Mouse (Mus musculus): ENCODE measurements at regions not wholly inside any gene's neighbourhood (a gene's known extent, or its start where the extent isn't known, plus 50 kb on each side); places are given as distances from the start of the nearest gene placed in this dataset.

- DNase-seq: no peak
- intact Hi-C loops (cut with DNase I): no loop called here
Measured at GRCm38 (mm10) chr3:131698070-131698750, 133.6 kb downstream of the Papss1 start.

DNA sequence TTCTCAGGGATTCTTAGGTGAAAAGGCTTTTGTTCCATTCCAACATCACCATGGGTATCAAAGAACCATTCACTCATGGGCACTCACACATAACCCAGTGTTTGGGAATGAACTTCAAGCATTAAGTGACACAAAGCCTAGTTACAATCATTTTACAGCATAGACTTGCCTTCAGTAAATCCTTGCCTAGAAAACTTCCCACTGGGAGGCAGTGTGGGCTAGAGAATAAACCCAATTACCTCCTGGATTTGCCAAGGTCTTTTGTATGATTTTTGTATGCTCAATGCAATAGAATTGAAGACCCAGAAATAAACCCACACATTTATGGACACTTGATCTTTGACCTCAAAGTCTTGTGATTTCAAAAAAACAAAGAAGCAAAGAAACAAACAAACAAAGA lies 138.6 kb downstream of the Papss1 start:
- DNase-seq: no peak
- intact Hi-C loops (cut with DNase I): no loop called here

DNA sequence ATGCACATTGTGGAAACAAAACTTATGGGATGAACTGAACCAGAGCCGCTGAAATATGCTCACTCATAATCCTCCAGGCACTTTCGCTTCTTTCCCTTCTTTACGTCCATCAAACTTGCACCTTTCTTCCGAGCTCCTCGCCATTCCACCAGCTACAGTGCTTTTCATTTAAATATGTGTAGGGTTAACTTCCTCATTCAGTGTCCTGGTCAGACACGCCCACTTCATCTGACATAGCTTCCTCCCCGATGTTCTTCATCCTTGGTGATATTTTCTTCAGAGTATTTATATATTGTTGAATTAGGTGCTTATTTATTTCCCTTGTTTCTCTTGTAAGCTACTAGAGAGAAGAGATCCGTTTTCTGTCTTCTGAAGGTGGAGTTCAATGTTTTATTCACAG lies 149.0 kb downstream of the Papss1 start:
- DNase-seq: no peak
- intact Hi-C loops (cut with DNase I): no loop called here

- DNase-seq: no peak
- intact Hi-C loops (cut with DNase I): no loop called here
Measured at GRCm38 (mm10) chr3:131718761-131719160, 154.2 kb downstream of the Papss1 start.

GRCm38 (mm10) chr3:131728618-131729017 lies 164.1 kb downstream of the Papss1 start:
- no peak for DNase-seq
- intact Hi-C loops (cut with DNase I): no loop called here

DNA sequence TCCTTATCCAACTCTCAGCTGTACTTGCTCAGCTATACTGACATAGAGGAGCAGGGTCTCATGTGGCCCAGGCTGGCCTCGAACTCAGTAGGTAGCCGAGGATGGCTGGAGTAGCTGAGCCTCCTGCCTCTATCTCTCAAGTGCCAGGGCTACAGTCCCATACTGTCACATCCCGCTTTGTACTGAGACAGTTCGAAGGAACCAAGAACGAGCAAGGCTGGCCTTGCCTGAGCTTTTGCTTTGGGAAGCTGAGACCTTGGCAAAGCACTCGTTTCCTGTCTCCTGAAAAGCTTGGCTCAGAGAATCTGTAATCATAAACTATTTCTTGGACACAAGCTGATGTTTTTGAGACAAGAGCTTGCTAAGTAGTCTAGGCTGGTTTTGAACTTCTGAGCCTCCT lies 169.7 kb downstream of the Papss1 start:
- DNase-seq: no peak
- intact Hi-C loops (cut with DNase I): no loop called here

- no peak for DNase-seq
- intact Hi-C loops (cut with DNase I): no loop called here
Measured at GRCm38 (mm10) chr3:131737461-131737860, 172.9 kb downstream of the Papss1 start.

GRCm38 (mm10) chr3:131737953-131738598 lies 173.5 kb downstream of the Papss1 start:
- DNase-seq: no peak
- intact Hi-C loops (cut with DNase I): no loop called here

DNA sequence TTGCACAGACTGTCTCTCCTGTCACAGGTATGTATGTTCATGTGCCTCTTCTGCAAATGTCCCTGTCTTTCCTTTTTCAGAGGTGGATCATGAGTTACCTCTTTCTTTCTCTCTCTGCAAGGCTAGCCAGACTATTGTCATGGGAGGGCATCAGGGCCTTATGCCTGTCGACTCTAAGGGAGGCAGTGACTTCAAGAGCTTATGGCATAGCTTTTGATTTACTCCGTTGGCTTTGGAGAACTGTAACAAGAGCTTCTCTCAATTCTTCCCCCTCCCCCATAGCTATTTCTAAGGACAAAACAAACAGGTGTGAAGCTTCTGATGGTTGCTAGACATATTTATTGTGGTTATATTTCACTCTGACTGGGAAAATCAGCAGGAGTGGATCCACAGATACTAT lies 191.0 kb downstream of the Papss1 start:
- DNase-seq: no peak
- intact Hi-C loops (cut with DNase I): no loop called here

- intact Hi-C loops (cut with DNase I): no loop called here
- DNase-seq: no peak
Measured at GRCm38 (mm10) chr3:131756126-131756525, 191.6 kb downstream of the Papss1 start.

DNA sequence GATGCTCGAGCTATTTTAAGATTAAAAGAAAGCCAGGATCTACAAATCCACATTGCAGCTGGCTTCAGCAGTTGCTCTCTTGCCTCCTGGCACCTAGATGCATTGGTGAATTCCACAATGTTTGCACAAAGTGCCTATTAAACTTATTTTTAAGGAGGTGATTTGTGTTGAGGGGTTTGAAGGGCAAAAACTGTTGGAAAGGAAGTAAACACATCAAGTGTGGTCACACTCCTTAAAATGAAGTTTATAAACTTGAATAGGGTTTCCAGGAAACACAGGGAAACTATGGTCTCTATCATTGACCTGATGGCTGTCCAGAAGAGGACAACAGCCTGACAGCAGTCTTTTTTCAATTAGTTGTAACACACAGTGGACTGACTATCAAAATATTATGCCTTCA lies 205.4 kb downstream of the Papss1 start:
- DNase-seq: no peak
- intact Hi-C loops (cut with DNase I): no loop called here

- intact Hi-C loops (cut with DNase I): no loop called here
- no peak for DNase-seq
Measured at GRCm38 (mm10) chr3:131770486-131770885, 205.9 kb downstream of the Papss1 start.

DNA sequence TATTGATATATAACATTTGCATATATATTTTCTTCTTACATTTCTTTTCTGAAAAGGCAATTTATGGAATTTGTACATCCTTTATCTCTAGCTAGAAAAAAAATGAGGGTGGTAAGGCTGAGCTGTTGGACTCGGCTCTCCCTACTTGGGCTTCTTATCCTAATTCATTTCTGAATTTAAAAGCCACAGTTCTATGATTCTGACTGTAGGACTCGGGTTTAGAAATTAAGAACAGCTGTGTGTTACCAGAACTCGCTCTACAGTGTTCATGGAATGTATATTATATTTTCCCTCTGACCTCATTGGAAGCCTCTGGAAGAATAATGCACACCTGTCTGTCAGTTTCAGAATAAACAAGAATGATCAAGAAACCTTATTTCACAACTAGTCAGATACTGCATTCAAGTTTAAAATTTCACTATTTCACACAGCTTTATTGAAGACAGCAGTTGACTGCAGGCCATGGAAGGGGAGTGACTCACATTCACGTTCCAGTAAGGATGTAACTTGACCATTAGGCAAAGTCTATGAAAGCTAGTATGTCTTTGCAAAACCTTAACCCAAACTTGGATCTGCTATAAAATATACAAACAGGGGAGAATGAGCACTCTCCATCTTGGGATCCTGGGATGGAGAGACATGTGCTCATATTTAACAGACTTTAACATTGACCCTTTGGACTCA lies 207.4 kb downstream of the Papss1 start:
- DNase-seq: no peak
- intact Hi-C loops (cut with DNase I): no loop called here

DNA sequence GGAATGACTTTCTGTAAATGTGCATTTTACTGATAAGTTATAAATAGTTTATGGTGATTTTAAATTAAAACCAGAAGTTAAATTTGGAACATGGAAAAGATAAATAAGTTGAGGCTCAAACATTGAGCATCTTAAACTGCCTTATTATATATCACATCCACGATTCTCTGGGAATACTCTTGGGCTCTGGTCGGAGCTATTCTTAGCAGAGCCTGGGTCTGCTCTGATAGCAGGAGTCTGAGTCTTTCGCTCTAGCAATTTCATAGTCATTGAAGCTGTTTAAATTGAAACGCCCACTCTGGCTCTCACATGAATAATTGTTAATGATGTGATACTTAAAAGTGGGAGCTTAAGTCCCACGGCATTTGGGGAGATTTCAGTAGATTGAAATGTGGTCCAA lies 208.0 kb downstream of the Papss1 start:
- intact Hi-C loops (cut with DNase I): no loop called here
- no peak for DNase-seq

DNA sequence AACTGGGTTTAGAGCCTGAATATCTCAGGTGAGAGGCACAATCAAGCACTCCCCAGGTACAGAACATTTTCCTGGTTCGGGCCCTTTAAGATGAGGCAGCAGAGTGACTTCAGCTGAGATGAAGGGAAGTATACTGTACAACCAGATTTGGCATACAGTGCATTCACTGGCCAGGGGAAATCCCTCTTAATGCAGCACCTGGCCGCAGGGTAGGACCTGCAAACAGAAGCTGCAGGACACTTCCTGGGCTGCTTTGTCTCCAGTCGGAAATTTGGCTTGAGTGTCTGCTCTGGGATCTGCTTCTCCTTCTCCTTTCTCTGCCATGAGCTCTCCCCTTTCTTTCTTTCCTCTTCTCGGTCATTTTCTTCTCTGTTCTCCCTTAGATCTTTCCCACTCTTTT lies 210.9 kb downstream of the Papss1 start:
- intact Hi-C loops (cut with DNase I): no loop called here

DNA sequence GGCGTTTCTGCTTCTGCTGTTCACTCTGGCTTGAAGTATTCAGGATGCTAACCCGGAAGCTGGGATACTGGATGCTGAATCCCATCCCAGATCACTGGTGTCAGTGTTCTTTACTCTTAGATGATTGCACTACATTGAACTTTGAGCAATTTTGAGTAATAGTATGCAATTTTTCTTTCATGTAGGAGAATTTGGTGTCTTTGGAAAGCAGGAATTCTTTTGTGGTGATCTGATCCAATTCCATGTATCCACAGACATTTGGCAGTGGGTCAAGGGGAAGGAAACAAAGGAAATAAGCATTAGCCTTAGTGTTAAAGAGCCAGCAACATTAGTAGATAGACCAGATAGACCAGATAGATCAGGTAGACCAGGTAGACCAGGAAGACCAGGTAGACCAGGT lies 212.1 kb downstream of the Papss1 start:
- intact Hi-C loops (cut with DNase I): no loop called here
- DNase-seq: no peak

More for the DNA sequence above, 210.9 kb downstream of the Papss1 start:
- no peak for DNase-seq

GRCm38 (mm10) chr3:131779803-131780202 lies 215.2 kb downstream of the Papss1 start:
- no peak for DNase-seq

GRCm38 (mm10) chr3:131785524-131785923 lies 221.0 kb downstream of the Papss1 start:
- intact Hi-C loops (cut with DNase I): no loop called here
- no peak for DNase-seq

More at GRCm38 (mm10) chr3:131779803-131780202, 215.2 kb downstream of the Papss1 start:
- intact Hi-C loops (cut with DNase I): no loop called here

GRCm38 (mm10) chr3:131788321-131788720 lies 223.8 kb downstream of the Papss1 start:
- DNase-seq: no peak
- intact Hi-C loops (cut with DNase I): no loop called here

DNA sequence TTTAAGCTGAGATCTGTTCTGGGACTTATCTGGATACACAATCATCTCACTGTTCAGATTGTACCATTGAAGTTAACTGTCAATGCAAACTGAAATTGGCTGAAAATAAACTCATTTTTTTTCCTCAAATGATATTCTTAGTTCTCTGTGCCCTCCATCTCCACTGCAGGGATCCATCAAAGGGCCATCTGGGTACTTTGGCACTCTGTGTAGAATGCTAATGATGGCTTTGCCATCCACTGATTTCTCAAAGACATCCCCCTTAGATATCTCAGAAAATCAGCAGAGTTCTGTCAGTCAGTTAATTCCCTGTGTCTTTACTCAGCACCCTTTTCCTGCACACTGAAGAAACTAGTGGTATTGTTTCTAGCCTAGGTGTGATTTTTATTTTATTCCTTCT lies 224.6 kb downstream of the Papss1 start:
- intact Hi-C loops (cut with DNase I): no loop called here
- no peak for DNase-seq

DNA sequence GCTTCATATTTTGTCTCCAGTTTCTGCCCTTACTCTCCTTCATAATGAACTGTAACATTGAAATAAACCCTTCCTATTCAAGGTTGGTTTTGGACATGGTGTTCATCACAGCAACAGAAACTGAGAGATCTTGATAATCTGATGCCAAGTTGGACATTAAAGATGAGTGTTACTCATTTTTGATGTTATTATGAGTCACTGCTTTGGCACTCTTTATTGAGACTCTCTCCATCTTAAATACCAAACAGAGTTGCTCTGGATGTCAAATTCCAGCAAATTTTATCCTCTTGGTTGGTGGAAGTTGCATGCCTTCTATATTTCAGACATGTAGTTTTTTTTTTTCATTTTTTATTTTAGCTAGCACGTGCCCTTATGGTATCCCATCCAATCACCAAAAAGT lies 229.5 kb downstream of the Papss1 start:
- DNase-seq: no peak
- intact Hi-C loops (cut with DNase I): no loop called here

All from gastrocnemius, postnatal 36 days (tissue).